Mouse (Mus musculus) Muller cell, postnatal 12 days (primary cell): ENCODE data around the gene Klc3.

Source experiments
- DNase-seq: peaks from one replicate; pipeline ENCODE4 v3.0.0-alpha.2; 2015; ENCODE audit errors: inconsistent ontology term

The Klc3 gene

DNA sequence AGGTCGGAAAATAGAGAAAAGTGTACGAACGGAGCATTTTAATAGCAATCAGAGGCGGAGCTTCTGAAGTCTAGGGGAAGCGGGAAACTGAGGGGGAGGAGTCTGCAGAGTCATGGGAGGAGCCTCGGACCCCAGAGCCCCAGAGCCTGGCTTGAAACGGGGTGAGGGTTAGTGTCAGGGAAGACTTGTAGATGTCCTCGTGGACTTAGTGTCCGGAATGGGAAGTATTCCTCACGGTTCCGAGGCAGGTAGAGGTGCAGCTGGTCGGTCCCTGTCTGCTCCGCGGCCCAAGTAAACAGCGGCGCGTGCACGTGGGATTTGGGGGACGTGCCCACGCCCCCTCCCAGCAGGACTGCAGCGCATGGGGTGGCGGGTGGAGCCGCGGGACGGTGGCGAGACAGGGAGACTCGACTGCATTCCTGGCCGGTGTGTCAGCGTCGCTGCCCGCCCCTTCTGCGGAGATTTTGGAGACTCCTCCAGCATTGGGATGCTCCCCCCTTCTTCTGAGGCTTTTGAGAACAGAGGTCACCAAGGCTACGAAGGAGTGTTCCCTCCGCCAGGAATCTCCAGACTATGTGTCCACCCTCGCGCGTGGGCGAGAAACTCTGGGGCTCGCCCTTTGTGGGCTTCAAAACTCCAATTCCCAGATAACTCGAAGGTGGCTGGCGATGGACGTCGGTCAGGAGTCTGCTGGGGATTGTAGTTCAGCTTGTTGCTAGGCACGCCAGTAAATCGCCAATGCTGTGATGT lies 43.8 kb downstream of the Klc3 start:
- peak; percentile 96 for DNase-seq

DNA sequence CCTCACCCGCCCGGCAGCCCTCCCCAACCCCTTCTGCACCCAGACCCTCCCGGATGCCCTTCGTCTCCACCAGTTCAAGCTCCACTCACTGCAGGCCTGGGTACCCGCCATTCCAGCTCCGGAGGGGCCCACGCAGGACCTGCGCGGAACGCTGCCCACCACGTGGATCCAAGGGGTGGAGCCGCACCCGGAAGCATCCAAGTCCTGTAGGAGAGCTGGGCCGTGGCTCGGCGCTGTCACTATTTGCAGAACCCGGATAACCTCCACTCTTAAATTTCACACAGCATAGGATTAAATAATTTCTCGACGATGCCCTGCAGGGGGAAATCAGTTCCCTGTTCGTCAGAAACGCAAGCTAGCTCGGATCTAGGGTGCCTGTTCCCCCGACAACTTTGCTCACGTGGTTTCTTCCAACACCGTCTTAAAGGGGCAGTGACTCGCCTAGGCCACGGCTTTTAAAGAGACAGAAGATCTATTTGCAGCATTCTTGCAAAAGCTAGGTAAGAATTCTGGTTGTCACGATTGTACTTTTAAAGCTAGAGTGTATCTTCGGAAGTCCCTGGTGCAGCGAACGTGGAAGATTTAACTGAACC lies 44.5 kb downstream of the Klc3 start, which contains the start of the genes Cd3eap and Ppp1r13l:
TSS of gene Cd3eap (minus strand) at position 185 of the 593 bp plus-strand sequence.
TSS of gene Ppp1r13l (plus strand) at position 451 of the 593 bp plus-strand sequence.
- DNase-seq = peak; percentile 91

DNA sequence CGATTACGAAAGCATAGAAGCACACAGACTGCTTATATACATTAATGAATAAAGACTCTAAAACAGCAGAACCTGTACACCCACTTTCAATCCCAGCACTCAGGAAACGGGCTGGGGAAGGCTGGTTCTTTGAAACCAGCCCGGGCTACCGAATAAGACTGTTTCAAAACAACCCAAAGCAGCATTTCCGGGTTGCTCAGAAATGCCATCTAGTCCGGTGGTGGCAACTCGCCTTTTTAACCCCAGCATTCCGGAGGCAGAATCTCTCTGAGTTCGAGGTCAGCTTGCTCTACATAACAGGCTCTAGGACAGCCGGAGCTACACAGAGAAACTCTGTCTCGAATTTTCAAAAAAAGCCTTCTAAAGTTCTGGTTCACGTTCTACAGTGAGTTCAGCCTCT lies 45.3 kb downstream of the Klc3 start:
- peak; percentile 4 for DNase-seq

DNA sequence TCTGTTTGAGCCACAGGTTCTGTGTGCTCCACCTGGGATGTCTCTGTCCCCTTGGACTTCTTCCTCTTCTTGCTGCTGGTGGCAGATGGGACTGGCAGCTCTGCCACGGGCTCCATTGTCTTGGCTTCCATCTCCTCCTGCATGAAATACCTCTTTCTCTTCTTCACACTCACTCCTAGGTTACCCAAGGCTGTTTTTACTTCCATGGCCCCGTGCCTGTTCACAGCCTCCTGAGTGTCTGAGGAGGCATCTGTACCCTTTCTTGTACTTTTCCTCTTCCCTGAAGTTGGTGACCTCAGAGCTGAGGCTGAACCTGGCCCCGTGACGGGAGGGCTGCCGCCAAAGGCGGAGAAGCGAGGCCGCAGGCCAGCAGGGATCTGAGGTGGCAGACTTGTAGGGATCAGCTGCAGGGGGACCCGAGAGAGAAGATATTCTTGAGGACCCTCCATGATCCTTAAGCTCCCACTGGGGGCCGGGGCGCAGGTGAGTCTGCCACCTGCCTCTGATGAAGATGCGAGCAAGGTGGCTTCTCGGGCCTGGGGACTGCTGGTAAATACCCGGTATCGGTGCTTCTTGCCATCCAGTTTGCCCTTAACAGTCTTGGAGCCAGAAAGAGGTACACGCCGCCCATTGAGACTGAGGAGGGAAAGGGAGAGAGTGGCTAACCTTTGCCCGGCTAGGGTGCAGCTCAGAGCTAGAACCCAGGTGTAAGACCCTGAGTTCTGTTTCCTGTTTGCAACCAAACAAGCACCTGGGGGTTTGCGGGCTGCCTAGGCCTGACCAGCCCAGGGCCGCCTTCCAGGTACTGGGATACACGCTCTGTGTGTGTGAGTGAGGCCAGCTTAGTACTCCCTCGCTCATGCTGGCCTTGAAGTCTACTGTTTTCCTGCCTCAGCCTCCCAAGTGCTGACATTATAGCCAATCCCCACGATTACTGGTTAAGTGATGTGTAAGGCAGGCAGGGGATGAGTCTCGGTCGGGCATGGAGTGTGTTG lies 46.2 kb downstream of the Klc3 start:
- no peak for DNase-seq

DNA sequence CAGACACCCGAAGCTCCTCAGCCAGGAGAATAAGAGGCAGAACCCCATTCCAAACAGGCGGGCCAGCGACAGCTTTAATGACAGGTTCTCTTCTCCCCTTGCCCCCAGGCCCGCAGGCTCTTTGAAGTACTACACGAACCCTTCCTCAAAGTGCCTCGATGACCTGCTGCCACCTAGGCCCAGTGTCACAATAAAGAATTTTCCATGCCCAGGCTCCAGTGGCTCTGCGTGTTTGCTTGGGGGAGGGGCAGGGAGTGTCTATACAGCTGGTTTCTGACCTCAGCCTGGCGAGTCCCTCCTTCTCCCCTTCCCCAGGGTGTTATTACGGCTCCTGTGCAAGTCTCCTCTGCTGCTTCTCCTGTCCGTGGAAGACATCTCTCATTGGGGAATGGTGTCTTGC lies 47.6 kb downstream of the Klc3 start:
- no peak for DNase-seq

DNA sequence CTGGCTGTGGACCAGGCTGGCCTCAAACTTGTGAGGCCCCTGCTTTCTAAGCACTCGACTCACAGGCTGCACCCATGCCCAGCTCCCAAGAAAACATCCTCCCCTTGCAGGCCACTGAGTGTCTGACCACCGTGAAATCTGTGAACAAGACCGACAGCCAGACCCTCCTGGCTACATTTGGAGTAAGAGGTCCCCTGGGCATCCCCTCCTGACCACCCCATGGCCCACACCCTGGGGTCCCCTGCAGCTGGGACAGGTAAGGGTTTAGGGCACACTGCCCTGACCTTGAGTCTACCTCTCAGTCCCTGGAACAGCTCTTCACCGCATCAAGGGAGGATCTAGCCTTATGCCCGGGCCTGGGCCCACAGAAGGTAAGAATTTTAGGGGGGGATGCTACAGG lies 48.9 kb downstream of the Klc3 start:
- no peak for DNase-seq

DNA sequence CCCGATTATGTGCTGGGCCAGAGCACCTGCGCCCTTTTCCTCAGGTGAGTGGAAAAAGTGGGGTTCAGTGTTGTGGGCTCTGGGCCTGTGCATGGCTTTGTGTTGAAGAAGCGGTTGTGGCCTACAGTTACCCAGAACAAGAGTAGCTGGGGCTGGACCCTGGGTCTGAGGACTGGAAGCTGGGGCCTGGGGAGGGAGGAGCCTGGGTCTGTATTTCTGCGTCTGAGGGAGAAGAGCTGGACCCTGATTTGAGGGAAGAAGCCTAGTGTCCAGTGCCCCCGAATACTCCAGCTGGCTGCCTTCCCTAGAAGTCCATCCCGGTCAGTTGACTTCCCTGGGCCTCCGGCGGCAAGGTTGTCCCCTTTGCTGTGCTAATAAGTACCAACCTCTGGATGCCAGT lies 53.7 kb downstream of the Klc3 start:
- DNase-seq = no peak

DNA sequence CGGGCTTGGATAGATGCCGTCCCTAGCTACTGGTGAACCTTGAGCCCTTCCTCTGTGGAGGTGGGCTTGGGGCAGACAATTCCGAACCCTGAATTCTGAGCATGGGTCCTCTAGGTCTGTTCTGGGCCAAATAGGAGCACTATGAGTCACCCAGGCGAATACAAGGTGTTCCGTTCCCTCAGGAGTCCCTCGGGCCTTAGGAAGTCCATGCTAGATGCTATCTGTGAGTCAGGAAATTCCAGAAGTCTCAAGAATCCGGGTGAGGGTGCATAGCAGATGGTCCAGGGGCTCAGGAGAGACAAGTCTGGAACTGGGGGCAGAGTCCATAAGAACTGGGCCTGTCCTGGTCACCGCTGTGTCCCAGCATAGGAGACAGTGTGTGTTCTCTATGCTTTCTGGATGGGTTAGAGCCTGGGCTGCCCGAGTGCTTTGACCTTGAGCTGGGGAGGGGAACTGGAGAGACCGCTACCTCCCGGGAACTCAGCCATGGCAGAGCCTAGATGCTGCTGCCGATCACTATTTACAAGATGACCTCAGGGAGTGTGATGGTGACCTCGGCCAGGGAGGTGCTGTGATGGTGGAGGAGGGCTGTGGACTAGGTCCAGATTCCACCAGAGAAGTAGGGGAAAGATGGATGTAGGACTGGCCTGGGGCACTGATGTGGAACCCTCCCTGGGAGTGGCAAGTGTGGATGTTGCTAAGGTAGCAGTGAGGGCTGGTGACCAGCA lies 54.6 kb downstream of the Klc3 start:
- no peak for DNase-seq

DNA sequence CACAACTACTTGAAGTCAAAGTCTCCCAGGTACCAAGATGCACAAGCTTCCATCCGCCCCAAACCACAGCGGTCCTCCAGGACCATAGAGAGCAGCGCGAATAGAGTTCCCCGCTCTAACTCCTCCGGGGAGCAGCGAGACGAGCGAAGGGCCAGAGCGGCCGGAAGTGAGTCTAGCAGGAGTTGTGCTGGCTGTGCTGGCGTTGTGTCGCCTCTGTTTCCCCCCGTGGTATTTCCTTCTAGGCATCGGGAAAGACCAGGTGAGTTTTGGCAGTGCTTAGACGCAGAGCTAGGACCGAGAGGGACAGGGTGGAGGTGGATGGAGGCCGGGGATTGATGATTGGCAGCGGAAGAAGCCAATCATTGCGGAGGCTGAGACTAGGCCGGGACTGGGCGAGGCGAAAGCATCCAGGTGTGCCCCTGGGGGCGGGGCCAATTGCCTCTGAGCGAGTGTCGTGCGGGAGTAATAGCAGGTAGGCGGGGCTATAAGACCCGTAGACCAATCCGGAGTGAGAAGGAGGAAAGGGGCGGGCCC lies 58.9 kb downstream of the Klc3 start:
- peak; percentile 99 for DNase-seq
